Mouse (Mus musculus) kidney, postnatal 14 days (tissue): ENCODE measurements around the gene Tmem51.

Experiments used
- DNase-seq: peaks from one replicate; pipeline ENCODE4 v3.0.0; 2022; ENCODE audit warnings: mixed read lengths

Gene Tmem51

DNA sequence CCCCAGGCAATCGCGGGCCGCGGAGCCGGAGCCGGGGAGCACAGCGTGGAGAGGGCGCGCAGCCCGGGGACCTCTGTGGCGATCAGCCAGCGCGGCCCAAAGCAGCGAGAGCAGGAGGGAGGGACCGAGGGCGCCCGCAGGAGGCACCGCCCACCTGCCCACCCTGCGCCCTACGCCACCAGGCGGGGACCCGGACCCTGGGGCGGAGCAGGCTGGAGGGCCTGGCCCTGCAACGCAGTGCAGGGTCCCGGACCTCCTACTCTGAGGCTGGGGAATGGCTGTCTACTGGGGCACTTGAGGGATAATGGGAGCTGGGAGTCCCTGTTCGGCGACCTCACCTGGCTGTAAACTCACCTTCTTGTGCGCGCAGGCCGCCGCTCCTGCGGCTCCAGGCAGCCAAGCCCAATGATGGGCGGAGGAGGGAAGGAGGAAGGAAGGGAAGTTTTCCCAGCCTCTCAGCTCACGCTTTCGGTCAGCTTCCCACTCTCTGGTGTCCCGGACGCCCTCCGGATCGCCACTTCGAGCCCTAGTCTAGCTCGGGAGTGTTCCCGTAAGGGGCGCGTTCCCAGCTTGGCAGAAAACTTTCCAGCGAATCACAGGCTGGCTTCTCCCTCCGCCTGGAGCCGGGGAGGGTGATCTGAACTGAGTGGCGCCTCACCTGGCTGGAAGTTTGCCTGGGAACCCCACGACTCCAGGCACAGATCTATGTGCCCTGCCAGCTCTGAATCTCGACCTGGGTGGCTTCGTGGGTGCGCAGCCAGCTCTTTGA, at the start of gene Tmem51:
Tmem51 (minus strand) TSS at position 174 of the 769 bp plus-strand sequence.
- peak; percentile 89 for DNase-seq

DNA sequence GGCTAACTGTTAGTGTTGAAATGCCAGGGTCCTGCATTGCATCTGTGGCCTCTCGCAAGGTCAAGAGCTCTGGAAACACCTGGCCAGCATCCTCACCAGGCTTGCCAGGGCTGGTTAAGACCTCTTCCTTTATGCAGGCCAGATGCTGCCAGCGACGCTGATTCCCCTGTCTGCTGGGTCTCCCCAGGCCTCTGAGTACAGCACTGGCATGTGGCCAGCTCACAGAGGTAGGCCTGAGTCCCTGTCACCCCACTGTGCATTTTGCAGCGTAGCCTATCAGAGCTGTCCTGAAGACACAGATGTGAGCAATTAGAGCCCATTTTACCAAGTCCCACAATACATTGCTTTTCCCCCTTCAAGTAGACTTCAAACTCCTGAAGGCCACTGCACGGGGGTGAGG, 46.1 kb upstream of the Tmem51 start:
- DNase-seq = no peak

GRCm38 (mm10) chr4:142127275-142127788, 43.2 kb upstream of the Tmem51 start:
- DNase-seq = no peak

DNA sequence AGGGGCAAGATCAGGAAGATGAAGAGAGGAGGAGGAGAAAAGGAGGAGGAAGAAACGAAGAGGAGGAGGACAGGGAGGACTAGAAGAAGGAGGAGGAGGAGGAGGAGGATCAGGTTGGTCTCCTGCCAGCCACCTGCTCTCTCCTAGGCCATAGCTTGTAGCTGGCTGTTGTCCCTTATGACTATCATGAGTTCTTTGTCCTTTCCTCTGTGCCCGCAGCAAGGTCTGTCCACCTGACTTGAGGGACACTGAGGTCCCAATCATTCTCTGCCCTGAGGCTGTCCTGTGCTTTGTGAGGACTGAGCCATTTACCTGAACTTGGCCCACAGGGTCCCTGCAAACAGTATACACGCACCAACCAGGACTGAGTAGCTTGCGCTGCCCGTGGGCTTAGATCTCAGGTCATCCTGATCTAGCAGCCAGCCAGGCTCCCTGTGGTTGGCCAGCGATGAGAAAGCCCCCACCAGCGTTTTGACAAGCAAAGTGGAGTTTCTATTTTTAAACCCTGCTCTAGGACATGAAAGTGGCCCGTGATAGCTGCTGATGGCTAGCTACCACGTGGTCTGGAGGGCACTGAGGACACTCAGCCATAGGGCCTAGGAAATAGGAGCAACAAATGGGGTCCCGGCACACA, 42.7 kb upstream of the Tmem51 start:
- DNase-seq = no peak

DNA sequence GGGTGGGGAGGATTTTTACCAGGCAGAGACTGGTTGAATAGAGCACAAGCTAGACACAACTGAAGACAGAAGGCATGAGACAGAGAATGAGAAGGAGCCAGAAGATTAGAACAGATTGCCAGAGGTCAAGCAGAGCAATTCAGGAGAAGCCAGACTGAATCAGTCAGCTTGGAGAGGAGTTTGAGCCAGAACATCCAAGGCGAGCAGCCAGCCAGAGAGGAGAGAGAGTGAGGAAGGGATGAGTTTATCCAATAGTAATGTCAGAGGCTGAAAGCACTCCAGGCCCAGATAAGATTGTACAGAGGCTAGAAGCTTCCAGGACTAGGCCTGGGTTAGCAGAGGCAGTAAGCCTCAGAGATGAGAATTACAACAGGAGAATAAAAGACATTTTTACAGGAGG, 37.1 kb upstream of the Tmem51 start:
- DNase-seq = no peak

DNA sequence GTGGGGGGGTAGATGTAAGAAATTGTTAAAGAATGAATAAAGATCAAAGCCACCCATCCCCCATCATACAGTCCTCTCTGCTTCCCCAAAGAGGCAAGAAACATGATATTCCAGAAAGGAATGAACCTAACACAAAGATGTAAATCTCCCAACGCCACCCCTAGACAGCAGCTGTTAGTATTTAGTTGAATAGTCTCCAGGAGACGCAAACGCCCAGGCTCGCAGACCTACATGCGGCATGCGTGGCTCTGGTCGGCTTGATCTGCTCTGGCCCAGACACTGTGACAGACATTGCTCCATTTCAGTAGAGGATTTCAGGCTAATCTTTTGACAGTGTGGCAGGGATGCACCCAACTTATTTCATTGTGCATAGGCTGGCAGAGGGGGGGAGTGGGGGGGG, 34.4 kb upstream of the Tmem51 start:
- no peak for DNase-seq

- DNase-seq = no peak
These were observed 33.9 kb upstream of the Tmem51 start for GRCm38 (mm10) chr4:142117993-142118392.

- DNase-seq = peak; percentile 53
These were observed 29.2 kb upstream of the Tmem51 start for GRCm38 (mm10) chr4:142113306-142113705.

DNA sequence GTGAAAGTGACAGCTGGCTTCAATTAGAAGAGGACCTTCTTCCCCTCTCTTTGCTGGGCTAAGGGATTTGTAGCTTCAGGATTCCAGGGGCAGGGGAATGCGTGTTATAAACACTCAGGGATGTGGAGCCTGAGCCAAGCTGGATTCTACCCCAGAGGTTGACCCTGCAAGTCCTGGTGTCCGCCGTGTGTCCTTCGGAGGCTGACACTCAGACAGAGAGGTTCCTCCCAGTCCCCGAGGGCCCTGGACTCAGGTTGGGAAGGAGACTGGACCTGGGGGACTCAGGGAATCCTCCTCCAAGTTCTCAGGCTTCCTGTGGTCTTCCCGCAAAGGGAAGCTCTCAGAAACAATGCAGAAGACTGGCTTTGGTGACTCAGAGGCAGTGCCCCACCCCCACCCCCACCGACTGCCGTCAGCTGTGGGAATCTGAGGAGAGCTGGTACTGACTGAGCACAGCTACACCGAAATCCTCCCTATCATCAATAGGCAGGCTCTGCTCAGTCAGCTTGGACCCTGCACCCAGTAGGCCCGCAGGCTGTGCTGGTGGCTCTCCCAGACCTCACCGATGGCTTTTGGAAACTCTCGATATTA, 19.1 kb upstream of the Tmem51 start:
- DNase-seq = no peak

GRCm38 (mm10) chr4:142098303-142098702, 14.2 kb upstream of the Tmem51 start:
- peak; percentile 90 for DNase-seq

DNA sequence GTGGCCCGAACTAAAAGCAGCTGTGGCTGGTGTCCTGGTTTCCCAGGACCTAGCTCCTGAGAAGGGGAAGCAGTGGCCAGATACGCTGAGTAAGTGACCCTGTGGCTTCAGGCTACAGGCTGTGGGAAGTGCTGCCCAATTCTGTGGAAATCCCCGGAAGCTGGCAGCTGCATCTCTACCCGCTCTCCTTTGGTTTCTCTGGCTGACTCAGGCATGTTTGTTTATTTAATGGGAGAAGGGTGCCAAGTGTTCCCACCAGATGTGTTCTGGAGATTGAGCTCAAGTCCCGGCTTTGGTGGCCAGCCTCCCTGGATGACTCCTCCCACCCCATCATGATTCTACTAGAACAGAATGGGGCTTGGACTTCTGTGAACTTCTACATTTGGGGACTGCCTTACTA, 13.8 kb upstream of the Tmem51 start:
- DNase-seq = peak; percentile 55

DNA sequence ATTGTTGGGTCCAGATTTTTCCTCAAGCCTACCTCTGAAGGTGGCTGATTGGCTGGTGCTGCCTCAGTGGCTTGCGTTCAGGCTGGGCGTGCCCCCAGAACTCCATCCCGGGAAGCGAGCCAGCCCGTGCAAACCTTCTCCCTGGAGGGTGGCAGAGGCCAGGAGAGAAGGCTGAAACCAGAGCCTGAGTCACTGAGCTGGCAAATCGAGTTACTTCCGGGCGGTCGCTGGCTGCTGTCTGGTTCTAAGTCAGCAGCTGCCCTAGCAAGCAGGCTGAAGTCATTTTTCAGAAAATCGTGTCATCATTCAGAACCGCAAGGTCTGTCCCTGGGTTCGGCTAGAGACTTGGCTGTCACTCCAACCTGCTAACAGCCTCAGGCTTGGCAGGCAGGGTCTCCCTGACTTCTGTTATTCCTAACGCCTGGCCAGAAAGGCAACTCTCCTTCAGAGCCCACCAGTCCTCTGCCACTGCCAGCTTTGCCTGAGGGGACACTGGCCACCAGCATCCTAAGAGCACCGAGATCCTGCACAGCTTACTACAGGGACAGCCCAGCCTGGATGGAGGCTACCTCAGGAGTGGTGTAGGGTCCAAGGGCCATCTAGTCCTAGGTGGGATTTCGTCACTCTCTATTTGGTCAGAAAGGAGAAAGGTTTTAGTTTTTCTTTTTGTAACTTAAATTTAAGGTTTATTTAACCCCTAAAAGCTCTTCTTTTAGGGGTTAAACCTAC, 11.6 kb upstream of the Tmem51 start:
- DNase-seq = peak; percentile 77

DNA sequence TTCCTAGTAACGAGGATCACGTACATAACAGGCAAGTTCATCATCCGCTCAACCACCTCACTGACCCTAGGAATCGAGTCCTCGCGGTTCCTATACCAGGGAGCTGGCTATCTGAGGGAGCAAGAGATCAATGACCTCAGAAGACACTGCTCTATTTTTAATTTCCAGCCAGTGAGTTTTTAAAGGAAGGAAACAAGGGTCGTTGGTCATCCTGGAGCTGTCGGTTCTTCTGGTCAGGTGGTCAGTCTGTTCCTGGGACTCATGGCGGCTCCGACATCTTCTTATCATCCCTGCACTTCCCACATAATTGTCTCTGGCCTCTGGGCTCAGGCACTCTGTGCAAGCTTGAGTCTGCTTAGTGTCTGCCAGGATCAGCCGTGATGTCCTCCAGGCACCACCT, 10.3 kb upstream of the Tmem51 start:
- DNase-seq = no peak

- no peak for DNase-seq
These were observed 7.0 kb upstream of the Tmem51 start for GRCm38 (mm10) chr4:142091100-142091499.

DNA sequence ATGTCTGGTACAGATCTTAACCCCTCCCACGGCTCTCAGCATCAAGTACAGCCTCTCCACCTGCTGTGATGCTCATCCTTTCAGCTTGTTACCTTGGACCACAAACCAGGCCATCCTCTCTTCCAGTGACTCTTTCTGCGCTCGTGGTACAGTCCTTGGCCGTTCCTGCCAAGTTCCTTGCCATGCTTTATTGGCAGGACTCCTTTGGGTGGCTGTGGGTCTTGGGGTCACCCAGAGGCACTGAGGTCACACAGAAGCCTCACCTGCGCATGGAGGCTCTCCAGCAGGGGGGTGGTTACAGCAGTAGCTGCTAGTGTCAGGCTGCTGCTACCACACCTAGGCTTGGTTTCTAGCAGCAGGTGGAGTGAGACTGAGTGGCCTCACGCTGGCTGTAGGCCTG, 5.9 kb upstream of the Tmem51 start:
- no peak for DNase-seq

DNA sequence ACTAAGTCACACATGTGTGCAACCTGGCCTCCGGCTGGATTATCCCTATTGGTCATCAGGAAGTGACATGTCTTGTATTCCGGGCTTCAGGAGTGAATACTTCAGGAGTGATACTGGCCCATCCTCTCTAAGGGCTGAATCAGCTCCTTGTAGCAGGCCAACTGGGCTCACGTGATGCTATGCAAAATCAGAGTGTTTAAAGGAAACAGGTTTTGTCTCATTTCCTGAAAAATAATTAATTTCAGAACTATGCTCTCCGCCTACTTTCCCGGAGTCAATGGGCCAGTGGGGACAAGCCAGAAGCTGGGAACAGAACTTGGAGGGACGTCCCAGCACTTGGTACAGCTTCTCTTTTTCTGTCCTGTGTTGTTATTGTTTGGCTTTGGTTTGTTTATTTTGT, 4.7 kb upstream of the Tmem51 start:
- no peak for DNase-seq

DNA sequence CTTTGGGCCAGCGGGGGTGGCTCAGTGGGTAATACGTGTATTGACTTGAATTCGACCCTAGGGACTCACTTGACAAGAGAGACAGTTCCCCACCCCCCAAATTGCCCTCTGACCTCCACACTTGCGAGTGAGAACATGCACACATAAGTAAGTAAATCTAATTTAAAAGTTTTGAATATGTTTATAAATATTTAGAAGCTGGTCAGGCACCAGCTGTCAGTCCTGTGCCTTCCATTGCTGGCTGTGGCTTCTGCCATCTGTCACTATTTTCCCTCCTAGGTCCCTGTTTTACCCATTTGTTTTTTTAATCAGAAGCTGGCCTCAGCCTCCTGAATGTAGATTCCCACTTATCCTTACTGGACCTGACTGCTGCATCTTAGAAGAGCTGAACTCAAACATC, 4.3 kb upstream of the Tmem51 start:
- DNase-seq = no peak

DNA sequence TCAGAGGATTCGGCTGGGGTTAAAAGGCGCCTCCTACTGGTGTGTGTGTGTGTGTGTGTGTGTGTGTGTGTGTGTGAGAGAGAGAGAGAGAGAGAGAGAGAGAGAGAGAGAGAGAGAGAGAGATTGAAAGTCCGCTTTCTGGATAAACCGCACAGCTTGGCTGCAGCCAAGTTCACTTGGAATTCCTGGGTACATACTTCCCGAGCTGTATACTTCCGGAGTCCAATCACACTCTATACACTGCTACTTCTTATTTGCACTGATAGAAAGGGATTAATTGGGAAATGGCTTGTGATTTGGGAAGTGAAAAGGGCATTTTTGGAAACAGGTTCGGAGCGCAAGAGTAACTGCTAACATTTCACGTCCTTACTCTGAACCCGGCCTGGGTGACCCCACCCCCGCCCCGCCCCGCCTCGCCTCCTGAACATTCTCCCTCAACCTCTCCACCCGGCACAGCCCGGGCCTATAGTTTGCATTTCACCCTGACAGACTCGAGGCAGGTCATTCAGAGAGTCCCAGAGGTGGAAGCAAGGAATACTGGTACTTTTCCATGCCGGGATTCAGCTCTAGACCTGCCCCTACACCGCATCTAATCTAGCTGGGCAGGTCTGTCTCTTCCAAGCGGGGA, 946 bp upstream of the Tmem51 start:
- DNase-seq = peak; percentile 68

- peak; percentile 89 for DNase-seq
These were observed 358 bp downstream of the Tmem51 start for GRCm38 (mm10) chr4:142083762-142084130.

- DNase-seq = no peak
These were observed 911 bp downstream of the Tmem51 start for GRCm38 (mm10) chr4:142083193-142083592.

- no peak for DNase-seq
These were observed 1.4 kb downstream of the Tmem51 start for GRCm38 (mm10) chr4:142082703-142083102.

- peak; percentile 82 for DNase-seq
These were observed 2.3 kb downstream of the Tmem51 start for GRCm38 (mm10) chr4:142081631-142082283.
